Comparison of ENCODE assay signal across 19 mouse cellular contexts in the genomic region with DNA sequence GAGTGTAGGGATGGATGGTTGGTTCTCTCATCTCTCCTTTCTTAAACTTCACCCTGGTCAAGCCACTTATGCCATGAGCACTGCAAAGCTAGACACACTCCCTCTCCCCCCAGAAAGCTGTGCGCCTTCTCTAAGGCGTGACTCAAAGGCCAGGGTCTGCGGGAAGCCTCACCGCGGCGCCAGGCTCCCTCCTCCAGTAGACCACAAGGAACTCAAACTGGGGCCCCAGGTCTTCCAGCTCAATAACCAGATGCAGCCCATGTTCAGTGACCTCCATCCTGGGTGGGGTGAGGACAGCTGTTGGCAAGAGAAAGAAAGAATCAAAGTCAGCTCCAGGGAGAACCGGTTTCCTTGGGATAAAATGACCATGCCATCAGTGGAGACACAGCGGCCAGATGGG. TPM values are rescaled to one million over a fixed set of nuclear protein-coding genes. Genes with fewer than 3 reads are reported as not detected.
DNase-seq lines count a peak whose midpoint lies in the region; ATAC-seq and TF ChIP-seq lines count a peak whose summit lies in the region.
"Had no signal": no experiment of that assay in that cellular context is flagged by ENCODE, and none has a peak within 500 bp of the region (broad histone marks: within the 10 kb centered on the region; RNA-seq: fewer than 3 reads in every experiment).

No protein-coding gene starts in this region.

- no peak overlapping the region for H3K4me3 ChIP-seq in cerebellum, adult 2 months (replicated peaks; ENCODE audit: insufficient read depth, low read depth, low read length)
- H3K4me3 ChIP-seq in heart, embryonic 10.5 days, result no peak overlapping the region
- H3K4me3 ChIP-seq in stomach, postnatal 0 days (ENCODE audit: low read depth, low read length), result no peak overlapping the region
- H3K4me3 ChIP-seq: embryonic facial prominence, embryonic 12.5 days; embryonic facial prominence, embryonic 15.5 days; heart, embryonic 13.5 days; hindbrain, embryonic 12.5 days; hindbrain, embryonic 15.5 days had no signal

- H3K9me3 ChIP-seq in heart, embryonic 10.5 days, result no peaks in the 10 kb centered on the region
- H3K9me3 ChIP-seq in stomach, postnatal 0 days (ENCODE audit: control insufficient read depth, low read length), result no peaks in the 10 kb centered on the region
- H3K9me3 ChIP-seq: embryonic facial prominence, embryonic 12.5 days; embryonic facial prominence, embryonic 15.5 days; G1E; heart, embryonic 13.5 days; hindbrain, embryonic 12.5 days; hindbrain, embryonic 15.5 days had no signal

- no peak overlapping the region for H3K9ac ChIP-seq in stomach, postnatal 0 days (ENCODE audit: low read length)
- H3K9ac ChIP-seq: embryonic facial prominence, embryonic 12.5 days; embryonic facial prominence, embryonic 15.5 days; forebrain, postnatal 0 days; heart, embryonic 13.5 days; hindbrain, embryonic 12.5 days; hindbrain, embryonic 15.5 days had no signal

- H3K36me3 ChIP-seq in heart, embryonic 10.5 days, result peaks cover 16% of the 10 kb centered on the region; the same call in 1 of the 2 replicates
- H3K36me3 ChIP-seq in stomach, postnatal 0 days (ENCODE audit: control insufficient read depth, insufficient read depth, low read length), result peaks cover 3% of the 10 kb centered on the region; the same call in 1 of the 2 replicates
- H3K36me3 ChIP-seq: embryonic facial prominence, embryonic 15.5 days; hindbrain, embryonic 15.5 days had no signal

- TF ChIP-seq EP300 in stomach, postnatal 0 days (optimal IDR thresholded peaks at IDR 0.05), result no peak

- no peak for TF ChIP-seq CTCF in cerebellum, adult 2 months (IDR thresholded peaks at IDR 0.05; ENCODE audit: borderline replicate concordance, insufficient read depth, low read depth, low read length)
- TF ChIP-seq CTCF in stomach, postnatal 0 days (IDR thresholded peaks at IDR 0.05; ENCODE audit: low read depth), result no peak

- no peak for ATAC-seq in cerebellum, adult (ENCODE audit: insufficient number of reproducible peaks, low FRiP score, low TSS enrichment)
- ATAC-seq in stomach, postnatal 0 days (ENCODE audit: low FRiP score, low TSS enrichment), result no peak
- ATAC-seq: forebrain, embryonic 14.5 days; forebrain, postnatal 0 days; intestine, postnatal 0 days had no signal

- peaks cover 60% of the 10 kb centered on the region for H3K4me1 ChIP-seq in cerebellum, adult 2 months (ENCODE audit: control insufficient read depth, insufficient read depth, low read length)
- H3K4me1 ChIP-seq in heart, embryonic 10.5 days, result peaks cover 15% of the 10 kb centered on the region
- peaks cover 5% of the 10 kb centered on the region for H3K4me1 ChIP-seq in stomach, postnatal 0 days (replicated peaks; ENCODE audit: control insufficient read depth, insufficient read depth)
- H3K4me1 ChIP-seq: embryonic facial prominence, embryonic 12.5 days had no signal

- no peak for TF ChIP-seq POLR2A in cerebellum, adult 2 months (IDR thresholded peaks at IDR 0.05; ENCODE audit: borderline replicate concordance, insufficient read depth, low read length)

- H3K4me2 ChIP-seq in stomach, postnatal 0 days (replicated peaks; ENCODE audit: low read depth), result no peak overlapping the region
- H3K4me2 ChIP-seq: embryonic facial prominence, embryonic 12.5 days; embryonic facial prominence, embryonic 15.5 days; heart, embryonic 13.5 days; hindbrain, embryonic 12.5 days; hindbrain, embryonic 15.5 days had no signal

- H3K27ac ChIP-seq in cerebellum, adult 2 months (ENCODE audit: insufficient read depth, low read length), result peak overlapping the region; percentile 99
- H3K27ac ChIP-seq in heart, embryonic 10.5 days, result no peak overlapping the region
- H3K27ac ChIP-seq in stomach, postnatal 0 days (replicated peaks), result 0 out of 2 replicates have a peak overlapping the region, but pooled peaks have one; percentile 40
- H3K27ac ChIP-seq: embryonic facial prominence, embryonic 12.5 days; embryonic facial prominence, embryonic 15.5 days; heart, embryonic 13.5 days; hindbrain, embryonic 12.5 days; hindbrain, embryonic 15.5 days had no signal

- H3K27me3 ChIP-seq in cerebellum, adult 2 months (ENCODE audit: control insufficient read depth, insufficient read depth, low read length), result no peaks in the 10 kb centered on the region
- H3K27me3 ChIP-seq in heart, embryonic 10.5 days (ENCODE audit: insufficient read depth, poor library complexity, severe bottlenecking), result no peaks in the 10 kb centered on the region
- no peaks in the 10 kb centered on the region for H3K27me3 ChIP-seq in stomach, postnatal 0 days (ENCODE audit: control insufficient read depth, insufficient read depth, low read length)
- H3K27me3 ChIP-seq: CH12.LX; embryonic facial prominence, embryonic 12.5 days; embryonic facial prominence, embryonic 15.5 days; heart, embryonic 13.5 days; hindbrain, embryonic 12.5 days; hindbrain, embryonic 15.5 days; Patski had no signal

- WGBS in cerebellum, adult 2 months, result 43% methylated on average over 8 of the region's 8 CpGs
- WGBS in heart, embryonic 10.5 days, result 93% methylated on average over 8 of the region's 8 CpGs
- WGBS in stomach, postnatal 0 days, result 94% methylated on average over 8 of the region's 8 CpGs

- DNase-seq in cerebellum, adult 2 months, result peak in 1 of 2 experiments; percentile 51
- DNase-seq in cerebellum, postnatal 14 days, result peak; percentile 39 to 49
- DNase-seq in cerebellum, postnatal 10 days, result no peak
- DNase-seq in heart, adult 11 months, result peak; percentile 92
- no peak for DNase-seq in heart, embryonic 10.5 days (ENCODE audit: low spot score)
- DNase-seq in stomach, postnatal 0 days (ENCODE audit: low spot score), result no peak
- DNase-seq: B cell, adult 2 months; forebrain, postnatal 0 days had no signal

RNA-seq across cellular contexts. Expression of a gene that starts 18.4 kb away (rescaled TPM):
- polyA plus RNA-seq in cerebellum, adult 2 months (2012; rRNA removed), result 76.5 and 79.5 TPM in 2 replicates
- polyA plus RNA-seq in heart, embryonic 10.5 days (2016; fragmentation: Nextera tagmentation; extraction: Ambion mirVana), result 1.2 and 1.4 TPM in 2 replicates
- polyA plus RNA-seq in stomach, postnatal 0 days (2015; fragmentation: Nextera tagmentation; extraction: Ambion mirVana), result 4.8 and 5.1 TPM in 2 replicates

Comparison
In these comparisons a context has a peak if more than half of its experiments do, and no peak if none do; other contexts are left out.
1. DNase-seq: peak in cerebellum, postnatal 14 days (2 of 2) and heart, adult 11 months (single experiment); none in cerebellum, postnatal 10 days (0 of 2), heart, embryonic 10.5 days (single experiment) and stomach, postnatal 0 days (single experiment).
2. RNA of a gene that starts 18.4 kb away (polyA plus RNA-seq): 76.5 to 79.5 TPM in cerebellum, adult 2 months; 4.8 to 5.1 TPM in stomach, postnatal 0 days and 1.2 to 1.4 TPM in heart, embryonic 10.5 days; every median in the first group is over 10 times any median in the second.